Mouse (Mus musculus) lung, adult 2 months (tissue): ENCODE results near the gene Il6st. TPM values are rescaled to one million over a fixed set of nuclear protein-coding genes. Genes with fewer than 3 reads are reported as not detected.

Experiments
- DNase-seq: peaks from one replicate; pipeline ENCODE4 v3.0.0; 2022
- H3K4me1 ChIP-seq: fragments of 200-500 bp; 2 replicates; pipeline ENCODE4 v1.6.1; 2011; ENCODE audit warnings: low read length; ENCODE audit not compliant: control insufficient read depth, insufficient read depth
- H3K4me3 ChIP-seq: fragments of 200-500 bp; replicated peaks from 2 replicates; pipeline ENCODE3; 2011; ENCODE audit warnings: low read depth, mild to moderate bottlenecking, control low read depth, low read length; ENCODE audit errors: extremely low read depth
- CTCF ChIP-seq: fragments of 200-500 bp; IDR thresholded peaks from 2 replicates; pipeline ENCODE4 v1.5.1; 2011; ENCODE audit warnings: mild to moderate bottlenecking, low read length, control low read depth; ENCODE audit not compliant: insufficient read depth
- POLR2A ChIP-seq: fragments of 200-500 bp; IDR thresholded peaks from 2 replicates; pipeline ENCODE4 v1.6.1; 2011; ENCODE audit warnings: low read depth, mild to moderate bottlenecking, control low read depth, low read length, borderline replicate concordance; ENCODE audit errors: extremely low read depth
- WGBS: fragments of 180-500 bp; shearing (Covaris S2); methylation state at CpG from one replicate; pipeline ENCODE4 v1.1.7; 2018; 5-methylcytosine and 5-hydroxymethylcytosine counted together
- polyA plus RNA-seq: library from polyadenylated mRNA; depleted of rRNA; stranded (reverse); fragments of >200 nt; gene quantifications from 2 replicates; pipeline ENCODE4 v1.2.3, GENCODE M21; 2012

Il6st gene
- polyA plus RNA-seq, 1 experiment = 60.5 TPM

GRCm38 (mm10) chr13:112492285-112492678, 28.4 kb downstream of the Il6st start:
- 55% methylated on average over 1 of the region's 1 CpGs for WGBS
- TF ChIP-seq CTCF (no peak), POLR2A (no peak)

GRCm38 (mm10) chr13:112494590-112494989, 30.7 kb downstream of the Il6st start:
- TF ChIP-seq CTCF = no peak
- no peak for TF ChIP-seq POLR2A
- no peak overlapping the region for H3K4me3 ChIP-seq
- no peak for DNase-seq
- 89% methylated on average over 12 of the region's 12 CpGs for WGBS
- no peaks in the 10 kb centered on the region for H3K4me1 ChIP-seq

More at GRCm38 (mm10) chr13:112492285-112492678, 28.4 kb downstream of the Il6st start:
- no peak for DNase-seq
- Histone ChIP-seq H3K4me3 (no peak overlapping the region), H3K4me1 (no peaks in the 10 kb centered on the region)

GRCm38 (mm10) chr13:112500027-112500426, 36.2 kb downstream of the Il6st start:
- DNase-seq = no peak
- no peaks in the 10 kb centered on the region for H3K4me1 ChIP-seq
- no peak overlapping the region for H3K4me3 ChIP-seq
- TF ChIP-seq CTCF = no peak
- WGBS = 88% methylated on average over 4 of the region's 4 CpGs

GRCm38 (mm10) chr13:112500466-112500865, 36.6 kb downstream of the Il6st start:
- TF ChIP-seq POLR2A (no peak), CTCF (no peak)
- 71% methylated on average over 9 of the region's 9 CpGs for WGBS
- Histone ChIP-seq H3K4me3 (no peak overlapping the region), H3K4me1 (no peaks in the 10 kb centered on the region)
- no peak for DNase-seq

GRCm38 (mm10) chr13:112503846-112504245, 40.0 kb downstream of the Il6st start:
- H3K4me1 ChIP-seq = no peaks in the 10 kb centered on the region
- 92% methylated on average over 13 of the region's 13 CpGs for WGBS
- DNase-seq = no peak
- TF ChIP-seq CTCF (no peak), POLR2A (no peak)
- no peak overlapping the region for H3K4me3 ChIP-seq

- TF ChIP-seq POLR2A (no peak), CTCF (no peak)
- Histone ChIP-seq H3K4me3 (no peak overlapping the region), H3K4me1 (no peaks in the 10 kb centered on the region)
- 85% methylated on average over 6 of the region's 6 CpGs for WGBS
- DNase-seq = no peak
Measured at GRCm38 (mm10) chr13:112505436-112505835, 41.6 kb downstream of the Il6st start.

- no peak for TF ChIP-seq POLR2A
- TF ChIP-seq CTCF = no peak
- DNase-seq = no peak
- Histone ChIP-seq H3K4me1 (no peaks in the 10 kb centered on the region), H3K4me3 (no peak overlapping the region)
- 71% methylated on average over 13 of the region's 13 CpGs for WGBS
Measured at GRCm38 (mm10) chr13:112506766-112507165, 42.9 kb downstream of the Il6st start.

GRCm38 (mm10) chr13:112507691-112508090, 43.8 kb downstream of the Il6st start:
- TF ChIP-seq CTCF (no peak), POLR2A (no peak)
- WGBS = 74% methylated on average over 13 of the region's 13 CpGs
- no peak for DNase-seq
- H3K4me1 ChIP-seq = no peaks in the 10 kb centered on the region
- no peak overlapping the region for H3K4me3 ChIP-seq

- no peaks in the 10 kb centered on the region; the same call in 1 of the 2 replicates for H3K4me1 ChIP-seq
- TF ChIP-seq CTCF (no peak), POLR2A (no peak)
- 74% methylated on average over 5 of the region's 5 CpGs for WGBS
- no peak for DNase-seq
- no peak overlapping the region for H3K4me3 ChIP-seq
Measured at GRCm38 (mm10) chr13:112508487-112508886, 44.6 kb downstream of the Il6st start.

- TF ChIP-seq POLR2A = no peak
- peak; percentile 97 for TF ChIP-seq CTCF
- Histone ChIP-seq H3K4me1 (no peaks in the 10 kb centered on the region; the same call in 1 of the 2 replicates), H3K4me3 (no peak overlapping the region)
- WGBS = 22% methylated on average over 4 of the region's 4 CpGs
- DNase-seq = peak; percentile 44
Measured at GRCm38 (mm10) chr13:112509465-112509864, 45.6 kb downstream of the Il6st start.
